Mouse (Mus musculus) bone marrow, adult 2 months (tissue): ENCODE measurements at regions not wholly inside any gene's neighbourhood (a gene's known extent, or its start where the extent isn't known, plus 50 kb on each side); places are given as distances from the start of the nearest gene placed in this dataset.

Experiments
- CTCF ChIP-seq: fragments of 200-500 bp; IDR thresholded peaks from 2 replicates; pipeline ENCODE4 v1.5.1; 2011; ENCODE audit warnings: low read length, control low read depth; ENCODE audit not compliant: control insufficient read depth, insufficient read depth
- POLR2A ChIP-seq: fragments of 200-500 bp; IDR thresholded peaks from 2 replicates; pipeline ENCODE4 v1.6.1; 2011; ENCODE audit warnings: low read depth, mild to moderate bottlenecking, control low read depth, low read length, borderline replicate concordance; ENCODE audit not compliant: control insufficient read depth

GRCm38 (mm10) chr2:78986984-78987383 is 119.1 kb downstream of the Ube2e3 start:
- TF ChIP-seq CTCF (no peak), POLR2A (no peak)
